Mouse (Mus musculus): Measurements from ENCODE around the gene Picalm. TPM values are rescaled to one million over a fixed set of nuclear protein-coding genes. Genes with fewer than 3 reads are reported as not detected.

The Picalm gene
- polyA plus RNA-seq, 1 experiment, result 40.1 TPM

GRCm38 (mm10) chr7:90261902-90262599, 132.0 kb downstream of the Picalm start:
- TF ChIP-seq E2F4 (IDR thresholded peaks at IDR 0.05; ENCODE audit: insufficient read depth) (no peak), POLR2A (IDR thresholded peaks at IDR 0.05; ENCODE audit: insufficient read length, low read depth) (no peak), MAX (IDR thresholded peaks at IDR 0.05; ENCODE audit: low read depth) (no peak), CEBPB (IDR thresholded peaks at IDR 0.05; ENCODE audit: insufficient read depth, poor library complexity, severe bottlenecking) (no peak), MYOG (IDR thresholded peaks at IDR 0.05; ENCODE audit: control insufficient read depth in 1 of 3, insufficient read depth in 1 of 3, insufficient read length in 2 of 3, low read depth in 2 of 3) (no peak)
- H3K4me3 ChIP-seq, result no peak overlapping the region
- no peak overlapping the region for H3ac ChIP-seq (ENCODE audit: control insufficient read depth, insufficient read length)
- no peak overlapping the region for H3K4me2 ChIP-seq (ENCODE audit: low read depth)
- no peaks in the 10 kb centered on the region for H3K79me2 ChIP-seq (ENCODE audit: control insufficient read depth, insufficient read depth)
- no peaks in the 10 kb centered on the region for H3K36me3 ChIP-seq (ENCODE audit: control insufficient read depth, insufficient read depth)
- H3K27me3 ChIP-seq (ENCODE audit: control insufficient read depth, insufficient read depth, insufficient read length), result no peaks in the 10 kb centered on the region

Other genes starting within 250 kb of the Picalm start
- not detected for gene Ccdc81, start 226.6 kb upstream of the Picalm start, polyA plus RNA-seq (2012; fragmentation: generic; extraction: Trizol)
- 59.5 TPM for gene Hikeshi, start 189.0 kb upstream of the Picalm start, polyA plus RNA-seq (2012; fragmentation: generic; extraction: Trizol)
- 25.7 TPM for gene Eed, start 149.2 kb upstream of the Picalm start, polyA plus RNA-seq (2012; fragmentation: generic; extraction: Trizol)
- gene Ccdc83, start 135.6 kb downstream of the Picalm start, polyA plus RNA-seq (2012; fragmentation: generic; extraction: Trizol), result 0.10 TPM
- gene Sytl2, start 172.0 kb downstream of the Picalm start, polyA plus RNA-seq (2012; fragmentation: generic; extraction: Trizol), result 21.2 TPM